Mouse (Mus musculus) thymus, postnatal 10 days (tissue): ENCODE data around the gene Dgkg.

ENCODE experiments used
- DNase-seq, 2 experiments: peaks; one replicate each; pipeline ENCODE4 v3.0.0; 2021; ENCODE audit warnings: low spot score in 2 of 2

Gene Dgkg

DNA sequence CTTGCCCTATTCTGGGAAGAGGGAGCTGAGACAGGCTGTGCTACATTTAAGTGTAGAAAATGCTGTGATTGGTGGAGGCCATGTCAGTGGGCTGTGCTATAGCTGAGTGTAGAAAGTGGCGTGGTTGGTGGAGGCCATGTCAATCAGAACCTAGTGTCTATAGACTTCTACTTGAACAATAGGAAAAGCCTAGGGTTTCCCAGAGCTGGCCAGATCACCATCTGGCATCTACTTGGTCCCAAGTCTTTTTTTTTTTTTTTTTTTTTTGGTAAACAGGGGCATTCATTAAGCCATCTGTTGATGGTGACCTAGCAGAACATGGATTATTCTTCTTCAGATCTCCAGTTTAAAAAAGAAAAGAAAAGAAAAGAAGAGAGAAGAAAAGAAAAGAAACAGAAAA lies 60.6 kb downstream of the Dgkg start:
- DNase-seq: no peak

DNA sequence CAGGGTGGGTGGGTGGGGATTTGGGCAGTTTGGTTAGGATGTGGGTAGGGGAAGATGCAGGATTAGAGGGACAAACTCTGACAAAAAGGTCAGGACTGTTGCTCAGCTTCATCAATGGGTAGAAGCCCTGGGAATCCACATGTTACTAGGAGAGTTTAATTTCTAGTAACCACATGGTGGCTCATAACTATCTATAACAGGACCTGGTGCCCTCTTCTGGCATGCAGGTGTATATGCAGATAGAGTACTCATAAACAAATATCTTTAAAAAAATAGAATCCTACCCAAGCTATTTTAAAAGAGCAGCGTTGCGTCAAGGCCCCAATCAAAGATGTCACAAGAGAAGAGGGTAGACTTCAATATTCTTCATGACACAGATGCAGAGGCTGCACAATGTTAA lies 63.1 kb downstream of the Dgkg start:
- no peak for DNase-seq

GRCm38 (mm10) chr16:22589619-22590018 lies 67.4 kb downstream of the Dgkg start:
- no peak for DNase-seq

DNA sequence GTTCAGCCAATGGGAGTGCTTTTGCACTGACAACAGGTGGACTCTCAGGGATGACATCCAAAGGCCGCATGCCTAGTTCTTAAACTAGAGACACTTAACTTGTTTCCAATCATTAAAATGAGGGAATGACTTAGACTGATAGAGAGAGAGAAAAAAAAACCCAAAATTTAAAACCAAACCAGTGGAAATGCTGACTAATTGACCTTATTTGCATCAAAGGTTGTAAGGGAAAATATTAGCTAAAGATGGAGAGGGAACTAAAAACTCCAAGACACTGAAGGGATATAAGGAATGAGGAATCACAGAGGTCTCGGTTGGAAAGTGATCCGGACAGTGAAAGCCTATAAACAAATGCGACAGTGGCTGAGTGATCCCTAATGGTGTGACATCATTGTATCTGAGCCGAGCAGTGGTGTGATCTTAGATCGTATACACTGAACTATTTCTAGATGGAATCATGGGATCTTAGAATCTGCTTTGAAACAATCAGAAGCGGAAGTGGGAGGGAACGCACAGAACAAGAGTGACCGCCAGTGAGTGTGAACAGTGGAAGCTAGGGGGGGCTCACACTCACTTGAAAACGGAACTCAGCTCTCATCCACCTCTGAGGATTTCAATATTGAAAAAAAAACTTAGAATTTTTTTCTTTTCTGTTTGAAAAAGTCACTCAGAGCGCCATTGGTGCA lies 70.7 kb downstream of the Dgkg start:
- no peak for DNase-seq

GRCm38 (mm10) chr16:22585523-22585922 lies 71.5 kb downstream of the Dgkg start:
- DNase-seq: no peak

DNA sequence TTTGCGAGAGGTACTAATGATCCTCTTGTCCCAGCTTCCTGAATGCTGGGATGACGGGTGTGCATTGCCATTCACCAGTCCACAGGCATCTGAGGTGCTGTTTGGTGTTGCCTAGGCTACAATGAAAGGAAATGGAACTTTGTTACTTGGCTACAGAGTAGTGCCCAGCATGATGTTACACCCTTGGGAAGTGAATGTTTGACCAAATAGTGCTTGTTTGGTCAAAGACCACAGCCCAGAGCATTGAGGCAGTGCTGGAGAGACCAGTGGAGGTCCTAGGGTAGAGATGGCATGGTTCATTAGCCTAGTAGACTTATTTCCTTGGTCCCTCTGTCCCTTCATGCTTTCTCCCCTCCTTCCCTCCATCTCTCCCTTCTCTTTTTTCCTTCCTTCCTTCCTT lies 73.6 kb downstream of the Dgkg start:
- DNase-seq: no peak

DNA sequence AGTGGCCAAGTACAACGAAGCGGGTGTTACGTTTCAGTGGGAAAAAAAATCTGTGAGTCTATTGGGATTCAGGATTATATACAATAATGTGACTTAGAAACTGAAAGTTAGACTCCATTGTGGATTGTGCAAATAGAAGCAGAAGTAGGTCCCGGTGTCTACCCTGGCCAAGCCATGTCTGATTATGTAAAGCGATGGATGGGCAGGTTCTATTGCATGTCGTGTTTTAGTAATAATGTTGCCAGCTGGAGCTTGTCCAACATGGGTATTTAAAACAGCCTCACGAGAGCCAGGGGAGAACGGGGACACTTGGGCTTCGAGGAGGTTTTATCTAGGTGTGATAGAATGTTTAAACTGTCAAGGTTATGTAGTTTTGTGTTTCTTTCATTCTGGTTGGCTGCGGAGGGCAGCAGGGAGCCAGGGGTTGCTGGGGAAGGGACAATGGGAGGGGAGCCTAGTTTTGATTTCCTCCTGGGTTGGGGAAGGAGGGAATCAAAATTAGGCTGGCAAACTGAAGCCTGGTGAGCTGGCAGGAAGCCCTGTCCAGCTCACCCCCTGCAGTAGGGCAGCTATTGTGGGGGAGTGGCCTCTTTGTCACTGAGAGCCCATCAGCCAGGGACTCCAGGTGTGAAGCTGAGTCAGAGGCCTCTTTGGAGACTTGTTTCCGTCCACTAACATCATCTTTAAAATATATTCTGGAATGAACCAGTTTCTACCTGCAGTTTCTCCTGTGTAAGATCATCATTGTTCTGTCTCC lies 74.7 kb downstream of the Dgkg start:
- no peak for DNase-seq

DNA sequence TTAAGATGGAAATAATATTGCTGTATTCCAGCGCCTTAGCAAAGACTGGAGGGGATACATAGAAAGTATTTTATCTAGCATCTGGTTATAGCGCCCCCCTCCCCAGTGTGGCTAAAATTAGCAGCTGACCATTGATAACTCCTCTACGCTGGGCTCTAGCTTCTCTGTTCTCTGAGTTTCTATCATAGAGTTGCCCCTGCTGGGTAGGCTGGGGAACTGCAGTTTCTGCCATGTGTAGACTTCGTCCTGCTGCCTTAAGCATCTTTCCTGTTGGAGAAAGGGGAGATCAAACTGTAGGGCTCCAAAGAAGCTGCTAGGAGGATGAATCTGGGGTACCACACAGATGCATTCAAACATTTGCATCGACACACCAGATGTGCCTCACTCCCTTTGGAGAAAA lies 76.9 kb downstream of the Dgkg start:
- DNase-seq: no peak

GRCm38 (mm10) chr16:22578883-22579282 lies 78.1 kb downstream of the Dgkg start:
- DNase-seq: no peak

GRCm38 (mm10) chr16:22577656-22578055 lies 79.4 kb downstream of the Dgkg start:
- DNase-seq: no peak

DNA sequence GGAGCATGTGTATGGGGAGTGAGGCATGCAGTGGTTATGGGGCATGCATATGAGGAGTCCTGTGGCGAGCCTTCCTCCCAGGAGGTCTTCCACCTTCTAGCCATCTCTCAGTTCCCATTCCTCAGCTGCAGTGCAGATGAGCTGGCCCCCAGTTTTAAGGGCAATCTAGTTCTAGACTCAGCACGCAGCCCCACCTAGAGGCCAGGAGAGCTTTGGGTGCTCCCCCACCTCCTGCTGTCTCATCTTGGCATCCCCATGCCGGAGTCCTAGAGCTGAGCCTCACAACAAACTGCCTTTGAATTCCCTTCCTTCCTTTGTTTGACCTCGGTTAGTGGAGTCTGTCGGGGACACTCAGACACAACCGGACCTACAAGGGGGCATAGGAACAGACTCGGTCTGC lies 82.9 kb downstream of the Dgkg start:
- no peak for DNase-seq

DNA sequence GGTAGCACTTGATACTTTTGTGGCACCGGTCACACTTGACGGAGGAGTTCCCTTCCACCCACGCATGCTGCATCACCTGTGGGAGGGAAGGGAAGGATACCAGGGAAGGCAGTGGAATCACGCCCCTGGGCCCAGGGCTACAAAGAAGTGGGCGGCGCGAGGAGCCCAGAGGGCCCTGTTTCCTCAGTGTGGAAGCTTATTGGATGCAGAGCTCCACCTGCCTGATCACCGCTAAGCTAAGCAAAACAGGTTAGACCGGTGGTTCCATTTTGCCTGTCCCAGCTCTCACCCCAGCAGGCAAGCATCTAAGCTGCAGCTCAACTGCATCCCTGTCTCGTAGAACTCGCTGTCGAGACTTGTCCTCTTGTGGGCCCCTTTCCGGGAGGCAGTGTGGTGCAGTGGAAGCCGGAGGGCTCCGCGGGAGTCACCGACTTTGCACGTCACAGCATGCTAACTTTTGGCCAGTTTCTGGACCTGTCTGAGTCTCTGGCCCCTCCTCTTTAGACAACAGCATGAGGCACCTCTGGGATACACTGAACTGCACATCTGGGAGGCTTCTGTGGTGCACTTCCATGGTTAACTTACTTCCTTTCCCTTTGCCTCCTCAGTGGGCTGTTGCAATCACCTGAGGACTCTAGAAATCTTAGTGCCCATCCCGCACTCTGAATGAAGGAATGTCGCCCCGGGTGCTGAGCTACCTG lies 84.2 kb downstream of the Dgkg start:
- DNase-seq: no peak

- DNase-seq: no peak
These were observed 92.1 kb downstream of the Dgkg start for GRCm38 (mm10) chr16:22564907-22565272.

- DNase-seq: peak; percentile 28 to 73
These were observed 92.6 kb downstream of the Dgkg start for GRCm38 (mm10) chr16:22564259-22564906.

DNA sequence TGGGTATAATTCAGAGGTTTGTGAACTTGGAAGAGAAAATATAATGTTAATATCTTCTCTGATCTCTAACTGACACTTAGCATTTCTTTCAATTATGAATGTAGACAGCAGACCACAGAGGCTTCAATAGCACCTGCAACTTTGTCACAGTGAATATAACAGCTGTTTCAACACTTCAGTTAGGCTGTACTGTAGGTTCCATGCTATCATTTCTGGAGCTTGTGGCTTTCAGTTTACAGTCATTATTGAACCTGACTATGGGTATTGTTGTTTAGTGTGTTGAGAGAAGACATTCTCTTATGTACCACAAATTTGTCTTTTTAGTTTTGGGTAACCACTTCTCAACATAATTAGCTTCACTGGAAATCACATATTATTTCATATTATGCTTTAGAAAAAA lies 93.4 kb downstream of the Dgkg start:
- DNase-seq: no peak

DNA sequence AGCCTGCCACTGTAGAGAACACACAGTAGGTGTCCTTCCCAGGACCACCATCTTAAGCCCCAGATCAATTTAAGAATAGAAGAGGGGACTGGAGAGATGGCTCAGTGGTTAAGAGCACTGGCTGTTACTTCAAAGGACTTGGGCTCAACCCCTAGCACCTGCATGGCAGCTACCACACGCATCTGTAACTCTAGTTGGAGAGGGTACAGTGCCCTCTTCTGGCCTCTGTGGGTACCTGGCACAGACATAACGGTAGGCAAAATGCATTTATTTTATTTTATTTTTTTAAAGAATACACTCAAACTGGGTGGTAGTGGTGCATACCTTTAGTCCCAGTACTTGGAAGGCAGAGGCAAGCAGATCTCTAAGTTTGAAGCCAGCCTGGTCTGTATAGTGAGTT lies 102.0 kb downstream of the Dgkg start:
- peak in 1 of 2 experiments; percentile 38 for DNase-seq

- DNase-seq: no peak
These were observed 104.7 kb downstream of the Dgkg start for GRCm38 (mm10) chr16:22552351-22552750.

DNA sequence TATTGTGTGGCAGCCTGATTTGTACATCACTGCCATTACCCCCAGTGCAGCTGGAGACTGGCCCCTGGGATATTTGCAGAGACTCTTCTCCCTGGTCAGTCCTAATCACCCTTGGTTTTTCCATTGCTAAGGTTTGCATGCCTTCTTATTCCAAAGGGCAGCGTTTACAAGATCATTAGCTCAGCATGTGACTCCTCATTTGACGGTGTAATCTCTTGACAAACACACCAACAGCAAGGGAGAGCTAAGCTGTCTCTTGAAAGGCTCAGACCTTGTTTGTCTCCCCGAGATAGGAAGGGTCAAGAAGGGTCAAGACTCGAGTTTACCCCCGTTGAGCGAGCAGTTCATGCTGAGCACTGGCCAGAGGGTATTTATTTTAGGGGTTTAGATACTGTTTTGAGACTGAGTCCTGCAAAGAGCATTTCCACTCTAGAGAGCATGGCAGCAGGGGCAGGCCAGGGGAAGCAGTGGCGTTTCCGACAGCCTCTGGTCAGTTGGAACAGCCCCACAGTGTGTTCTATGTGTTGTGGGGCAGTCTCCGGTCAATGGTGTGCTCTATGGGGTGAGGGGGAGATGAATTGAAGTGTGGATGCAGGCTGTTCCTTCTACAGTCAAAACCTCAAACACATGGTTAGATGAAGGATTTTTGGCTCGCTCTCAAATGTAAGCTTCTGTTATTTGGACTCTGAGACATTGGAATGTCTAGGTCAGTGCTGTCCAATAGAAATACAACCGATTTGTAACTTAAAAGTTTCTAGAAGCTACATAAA lies 105.6 kb downstream of the Dgkg start:
- no peak for DNase-seq

DNA sequence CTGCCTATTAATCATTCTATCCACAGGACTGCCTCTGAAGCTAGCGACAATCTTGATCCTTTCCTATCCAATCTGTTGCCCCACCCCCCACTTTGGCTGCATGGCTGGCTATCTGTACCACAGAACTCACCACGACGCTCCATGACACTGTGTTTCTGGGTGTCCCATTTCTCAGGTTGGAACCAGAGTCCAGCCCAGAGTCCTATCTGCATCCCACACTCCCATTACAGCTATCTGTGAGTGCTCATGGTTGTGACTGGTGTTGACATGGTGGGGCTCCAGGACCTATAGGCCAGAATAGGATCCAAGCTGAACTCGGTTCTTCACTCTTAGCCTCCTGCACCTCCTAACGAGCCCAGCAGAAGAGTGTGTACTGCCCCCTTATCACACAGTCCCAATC lies 107.7 kb downstream of the Dgkg start:
- DNase-seq: no peak

- DNase-seq: peak; percentile 76 to 90
These were observed 108.6 kb downstream of the Dgkg start for GRCm38 (mm10) chr16:22548167-22549080.

DNA sequence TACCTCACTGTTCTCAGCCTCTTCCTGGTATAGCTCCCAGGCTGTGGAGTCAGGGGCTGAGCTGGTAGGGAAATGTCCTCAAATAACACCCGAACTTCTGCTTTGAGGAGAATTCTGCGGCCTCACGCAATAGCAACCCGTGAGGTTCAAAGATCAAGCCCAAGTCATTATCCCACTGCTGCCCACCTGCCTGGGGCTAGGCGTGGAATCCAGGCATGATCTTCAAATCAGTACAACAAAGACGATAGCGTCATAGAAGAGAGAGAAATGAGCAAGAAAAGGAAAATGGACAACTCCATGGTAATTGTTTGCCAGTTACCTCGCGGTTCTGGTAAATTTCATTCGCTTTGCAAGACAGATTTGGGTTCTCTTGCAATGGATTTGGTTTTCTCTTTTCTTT lies 109.3 kb downstream of the Dgkg start:
- no peak for DNase-seq
